ENCODE assay signal across 15 mouse cellular contexts in the genomic region with DNA sequence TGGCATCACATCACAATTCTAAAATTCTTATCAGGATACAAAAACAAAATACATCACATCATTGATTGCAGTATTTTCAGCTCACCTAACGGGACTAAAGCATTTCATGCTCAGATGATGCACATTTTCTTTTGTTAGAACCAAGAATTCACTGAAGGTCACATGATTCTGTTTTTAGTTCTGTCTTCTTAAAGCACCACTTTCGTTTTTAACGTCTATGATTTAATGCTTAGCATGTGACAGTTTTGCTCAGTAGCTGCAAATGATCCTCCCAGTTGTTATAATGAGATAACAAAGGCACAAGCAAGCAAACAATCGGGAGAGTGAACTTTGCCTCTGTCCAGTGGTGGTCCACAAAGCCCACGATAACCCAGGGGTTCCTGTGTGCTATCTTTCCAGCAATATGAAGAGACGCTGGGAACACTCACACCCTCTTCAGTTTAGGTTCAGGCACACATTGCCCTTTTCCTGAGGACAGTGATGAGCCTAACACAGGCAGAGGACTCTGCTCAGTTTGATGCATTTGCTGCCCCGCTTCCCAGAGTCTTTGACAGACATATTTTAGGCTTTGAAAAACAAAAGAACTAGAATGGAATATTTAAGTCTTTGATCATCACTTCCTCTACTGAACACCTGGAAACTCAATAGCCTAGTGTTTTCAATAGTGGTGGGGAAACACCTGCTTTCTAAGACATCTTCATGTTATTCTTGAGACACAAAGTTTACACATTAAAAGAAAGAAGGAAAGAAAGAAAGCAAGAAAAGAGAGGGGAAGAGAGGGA. TPM values are rescaled to one million over a fixed set of nuclear protein-coding genes. Genes with fewer than 3 reads are reported as not detected.
DNase-seq lines count a peak whose midpoint lies in the region; ATAC-seq and TF ChIP-seq lines count a peak whose summit lies in the region.
"Had no signal": no experiment of that assay in that cellular context is flagged by ENCODE, and none has a peak within 500 bp of the region (broad histone marks: within the 10 kb centered on the region; RNA-seq: fewer than 3 reads in every experiment).

No protein-coding gene starts in this region.

- no peaks in the 10 kb centered on the region for H3K36me3 ChIP-seq in G1E (replicated peaks)
- H3K36me3 ChIP-seq in small intestine, adult 2 months (ENCODE audit: control insufficient read depth, insufficient read depth, low read length) = no peaks in the 10 kb centered on the region
- no peaks in the 10 kb centered on the region for H3K36me3 ChIP-seq in midbrain, postnatal 0 days (ENCODE audit: insufficient read depth, low read length)
- H3K36me3 ChIP-seq: liver, embryonic 15.5 days had no signal

- peak overlapping the region; percentile 17; the same call in 1 of the 2 replicates for H3K27ac ChIP-seq in small intestine, adult 2 months (ENCODE audit: insufficient read depth, low read depth, low read length)
- no peak overlapping the region for H3K27ac ChIP-seq in cerebellum, adult 2 months (ENCODE audit: insufficient read depth, low read length)
- no peak overlapping the region for H3K27ac ChIP-seq in midbrain, postnatal 0 days (ENCODE audit: low read depth, low read length)
- H3K27ac ChIP-seq: forebrain, embryonic 13.5 days; heart, adult 2 months; liver, embryonic 15.5 days had no signal

- peak overlapping the region; percentile 24; the same call in 1 of the 2 replicates for H3K4me3 ChIP-seq in G1E (ENCODE audit: low read depth, low read length)
- 0 out of 2 replicates have a peak overlapping the region, but pooled peaks have one; percentile 12 for H3K4me3 ChIP-seq in small intestine, adult 2 months (ENCODE audit: low read depth, low read length)
- H3K4me3 ChIP-seq in cerebellum, adult 2 months (replicated peaks; ENCODE audit: insufficient read depth, low read depth, low read length) = no peak overlapping the region
- no peak overlapping the region for H3K4me3 ChIP-seq in midbrain, postnatal 0 days (ENCODE audit: low read depth, low read length)
- H3K4me3 ChIP-seq: forebrain, embryonic 13.5 days; heart, adult 2 months; liver, embryonic 15.5 days had no signal

- H3K4me1 ChIP-seq in G1E (ENCODE audit: insufficient read depth, low read depth, low read length) = peaks cover 52% of the 10 kb centered on the region
- H3K4me1 ChIP-seq in small intestine, adult 2 months (ENCODE audit: control insufficient read depth, insufficient read depth, insufficient read length, low read length) = no peaks in the 10 kb centered on the region
- no peaks in the 10 kb centered on the region for H3K4me1 ChIP-seq in cerebellum, adult 2 months (ENCODE audit: control insufficient read depth, insufficient read depth, low read length)
- H3K4me1 ChIP-seq in midbrain, postnatal 0 days (ENCODE audit: insufficient read depth, low read length) = no peaks in the 10 kb centered on the region
- H3K4me1 ChIP-seq: liver, embryonic 15.5 days had no signal

- 30% methylated on average over 7 of the region's 7 CpGs for WGBS in small intestine, adult 2 months
- 68% methylated on average over 7 of the region's 7 CpGs for WGBS in cerebellum, adult 2 months
- 66% methylated on average over 7 of the region's 7 CpGs for WGBS in midbrain, postnatal 0 days

- H3K9ac ChIP-seq in midbrain, postnatal 0 days (replicated peaks; ENCODE audit: low read length, poor library complexity, severe bottlenecking) = no peak overlapping the region
- H3K9ac ChIP-seq: forebrain, embryonic 13.5 days; liver, embryonic 15.5 days had no signal

- TF ChIP-seq CTCF in G1E (IDR thresholded peaks at IDR 0.05; ENCODE audit: low read depth, low read length) = no peak
- no peak for TF ChIP-seq CTCF in small intestine, adult 2 months (IDR thresholded peaks at IDR 0.05; ENCODE audit: extremely low read depth, insufficient read length, insufficient replicate concordance, low read depth, low read length)
- TF ChIP-seq CTCF in cerebellum, adult 2 months (IDR thresholded peaks at IDR 0.05; ENCODE audit: borderline replicate concordance, insufficient read depth, low read depth, low read length) = no peak
- no peak for TF ChIP-seq CTCF in midbrain, postnatal 0 days (IDR thresholded peaks at IDR 0.05)

- no peaks in the 10 kb centered on the region; the same call in 1 of the 2 replicates for H3K27me3 ChIP-seq in G1E (ENCODE audit: insufficient read depth, low read length)
- no peaks in the 10 kb centered on the region for H3K27me3 ChIP-seq in small intestine, adult 2 months (ENCODE audit: control insufficient read depth, insufficient read depth, low read length)
- no peaks in the 10 kb centered on the region for H3K27me3 ChIP-seq in cerebellum, adult 2 months (ENCODE audit: control insufficient read depth, insufficient read depth, low read length)
- H3K27me3 ChIP-seq in midbrain, postnatal 0 days (ENCODE audit: insufficient read depth, low read length) = no peaks in the 10 kb centered on the region
- H3K27me3 ChIP-seq: forebrain, embryonic 13.5 days; liver, embryonic 15.5 days had no signal

- no peak for TF ChIP-seq POLR2A in small intestine, adult 2 months (IDR thresholded peaks at IDR 0.05; ENCODE audit: low read depth, low read length)
- TF ChIP-seq POLR2A in cerebellum, adult 2 months (IDR thresholded peaks at IDR 0.05; ENCODE audit: borderline replicate concordance, insufficient read depth, low read length) = no peak

- no peaks in the 10 kb centered on the region for H3K9me3 ChIP-seq in G1E (replicated peaks)
- H3K9me3 ChIP-seq in midbrain, postnatal 0 days (ENCODE audit: low read length) = no peaks in the 10 kb centered on the region
- H3K9me3 ChIP-seq: forebrain, embryonic 13.5 days; liver, embryonic 15.5 days had no signal

- H3K4me2 ChIP-seq in midbrain, postnatal 0 days (ENCODE audit: low read depth, low read length, poor library complexity, severe bottlenecking) = no peak overlapping the region
- H3K4me2 ChIP-seq: forebrain, embryonic 13.5 days; liver, embryonic 15.5 days had no signal

- ATAC-seq in G1E (ENCODE audit: extremely low read depth, insufficient number of reproducible peaks, low FRiP score, poor library complexity, severe bottlenecking) = peak; percentile 40; the same call in 1 of the 2 replicates
- ATAC-seq in midbrain, postnatal 0 days (ENCODE audit: low FRiP score) = no peak
- ATAC-seq: forebrain, embryonic 13.5 days; intestine, embryonic 16.5 days had no signal

- peak; percentile 59 for DNase-seq in CD4-positive helper T cell, adult 2 months (ENCODE audit: low read depth, low spot score)
- DNase-seq in G1E (ENCODE audit: low spot score) (no peak), adipocyte (ENCODE audit: low spot score) (no peak)
- peak; percentile 65 for DNase-seq in induced T-regulatory cell, adult 2 months (ENCODE audit: low read depth)
- no peak for DNase-seq in cerebellum, adult 2 months
- DNase-seq in midbrain, postnatal 0 days (ENCODE audit: low spot score) = no peak
- DNase-seq: cerebellum, adult 8-10 months; heart, adult 2 months; kidney, postnatal 14 days; left cerebral cortex, postnatal 4 days; lung, postnatal 4 days had no signal

RNA-seq across cellular contexts. Expression of a gene that starts 53.0 kb away (rescaled TPM):
- total RNA-seq in G1E (2014; fragmentation: Nextera tagmentation) (8.5 and 10.6 TPM in 2 replicates), G1E (2017) (11.3 and 20.6 TPM in 2 replicates)
- polyA plus RNA-seq in G1E (2012) = 3.3 and 3.6 TPM in 2 replicates
- polyA plus RNA-seq in small intestine, adult 2 months (2012; rRNA removed) = 1.4 and 4.3 TPM in 2 replicates
- polyA plus RNA-seq in cerebellum, adult 2 months (2012; rRNA removed) = 19.1 and 22.9 TPM in 2 replicates
- total RNA-seq in midbrain, postnatal 0 days (2014; rRNA removed) = 68.7 and 74.5 TPM in 2 replicates
- 130 and 135 TPM in 2 replicates for polyA plus RNA-seq in midbrain, postnatal 0 days (2015; fragmentation: Nextera tagmentation; extraction: Ambion mirVana)

Comparison
In these comparisons a context has a peak if more than half of its experiments do, and no peak if none do; other contexts are left out.
1. DNase-seq: peak in CD4-positive helper T cell, adult 2 months (single experiment) and induced T-regulatory cell, adult 2 months (single experiment); none in G1E (single experiment), cerebellum, adult 2 months (0 of 2), midbrain, postnatal 0 days (single experiment) and adipocyte (single experiment).
2. H3K4me3 ChIP-seq: peak in G1E (single experiment) and small intestine, adult 2 months (single experiment); none in cerebellum, adult 2 months (single experiment) and midbrain, postnatal 0 days (single experiment).